Mouse (Mus musculus): ENCODE data around the gene Hnrnpul1.
A peak's percentile ranks its signal among the peaks of the same experiment; 100 is the strongest.

Hnrnpul1 gene

GRCm38 (mm10) chr7:25687811-25688401, 66.7 kb downstream of the Hnrnpul1 start:
- peak; percentile 69 for DNase-seq

- DNase-seq = peak; percentile 87
Measured at GRCm38 (mm10) chr7:25686680-25687531, 67.7 kb downstream of the Hnrnpul1 start, which contains the start of gene Tgfb1. Gene Tgfb1 (plus strand): TSS chr7:25687002.

- no peak for DNase-seq
Measured at GRCm38 (mm10) chr7:25685926-25686470, 68.6 kb downstream of the Hnrnpul1 start.

- DNase-seq = no peak
Measured at GRCm38 (mm10) chr7:25684659-25685058, 69.9 kb downstream of the Hnrnpul1 start.

GRCm38 (mm10) chr7:25683474-25684180, 70.9 kb downstream of the Hnrnpul1 start:
- peak; percentile 54 for DNase-seq

GRCm38 (mm10) chr7:25681341-25682231, 73.0 kb downstream of the Hnrnpul1 start:
- DNase-seq = no peak

GRCm38 (mm10) chr7:25680514-25681258, 73.9 kb downstream of the Hnrnpul1 start, which contains the start of gene B9d2:
Gene B9d2 (plus strand): TSS chr7:25680780.
- DNase-seq = peak; percentile 97

GRCm38 (mm10) chr7:25679971-25680370, 74.6 kb downstream of the Hnrnpul1 start:
- DNase-seq = no peak

GRCm38 (mm10) chr7:25677013-25677412, 77.5 kb downstream of the Hnrnpul1 start:
- no peak for DNase-seq

- peak; percentile 88 for DNase-seq
Measured at GRCm38 (mm10) chr7:25676085-25676781, 78.3 kb downstream of the Hnrnpul1 start.

GRCm38 (mm10) chr7:25675405-25675804, 79.2 kb downstream of the Hnrnpul1 start:
- DNase-seq = no peak

GRCm38 (mm10) chr7:25674719-25675300, 79.7 kb downstream of the Hnrnpul1 start, which contains the start of gene Tmem91:
Gene Tmem91 (minus strand): TSS chr7:25675166.
- DNase-seq = no peak

GRCm38 (mm10) chr7:25674297-25674696, 80.3 kb downstream of the Hnrnpul1 start:
- DNase-seq = no peak

- no peak for DNase-seq
Measured at GRCm38 (mm10) chr7:25672442-25672841, 82.1 kb downstream of the Hnrnpul1 start.

- DNase-seq = no peak
Measured at GRCm38 (mm10) chr7:25671686-25672085, 82.9 kb downstream of the Hnrnpul1 start.

Measured in kidney, postnatal 14 days (tissue).